Mouse (Mus musculus): ENCODE measurements around the gene AC131692.1. TPM values are rescaled to one million over a fixed set of nuclear protein-coding genes. Genes with fewer than 3 reads are reported as not detected.

Gene AC131692.1
- polyA plus RNA-seq, 1 experiment: not detected

GRCm38 (mm10) chr19:6140678-6141393 is 46.6 kb downstream of the AC131692.1 start, which contains the start of gene Batf2:
Gene Batf2, plus strand, starts transcription at chr19:6140983.
- WGBS: under 1% methylated on average over 68 of the region's 68 CpGs
- no peak for DNase-seq (ENCODE audit: low read depth, low spot score)

GRCm38 (mm10) chr19:6141394-6141749 is 47.2 kb downstream of the AC131692.1 start, which contains the start of gene Arl2:
Gene Arl2, minus strand, starts transcription at chr19:6141548.
- DNase-seq (ENCODE audit: low read depth, low spot score): no peak
- under 1% methylated on average over 15 of the region's 15 CpGs for WGBS

GRCm38 (mm10) chr19:6144842-6145241 is 50.6 kb downstream of the AC131692.1 start:
- WGBS: 55% methylated on average over 5 of the region's 5 CpGs
- no peak for DNase-seq (ENCODE audit: low read depth, low spot score)

Other genes starting within 250 kb of the AC131692.1 start
- 24.6 and 48.3 TPM in 2 replicates for gene Frmd8, start 219.1 kb upstream of the AC131692.1 start, polyA plus RNA-seq (2012; rRNA removed)
- 16.0 and 122 TPM in 2 replicates for gene Slc25a45, start 216.6 kb upstream of the AC131692.1 start, polyA plus RNA-seq (2012; rRNA removed)
- gene Tigd3, start 200.3 kb upstream of the AC131692.1 start, polyA plus RNA-seq (2012; rRNA removed): 1.1 and 2.1 TPM in 2 replicates
- gene Dpf2, start 181.4 kb upstream of the AC131692.1 start, polyA plus RNA-seq (2012; rRNA removed): 69.6 and 84.6 TPM in 2 replicates
- 20.1 and 26.0 TPM in 2 replicates for gene Cdc42ep2, start 169.6 kb upstream of the AC131692.1 start, polyA plus RNA-seq (2012; rRNA removed)
- gene Pola2, start 130.2 kb upstream of the AC131692.1 start, polyA plus RNA-seq (2012; rRNA removed): 44.6 and 56.0 TPM in 2 replicates
- gene Slc22a20, start 108.3 kb upstream of the AC131692.1 start, polyA plus RNA-seq (2012; rRNA removed): 0.05 TPM in 1 of 2 replicates, not detected in the other
- gene Capn1, start 78.5 kb upstream of the AC131692.1 start, polyA plus RNA-seq (2012; rRNA removed): 102 and 120 TPM in 2 replicates
- gene Syvn1, start 47.8 kb upstream of the AC131692.1 start, polyA plus RNA-seq (2012; rRNA removed): 76.7 and 86.7 TPM in 2 replicates
- gene Mrpl49, start 36.6 kb upstream of the AC131692.1 start, polyA plus RNA-seq (2012; rRNA removed): 25.2 and 26.8 TPM in 2 replicates
- 1,267 and 1,718 TPM in 2 replicates for gene Fau, start 36.6 kb upstream of the AC131692.1 start, polyA plus RNA-seq (2012; rRNA removed)
- 34.9 and 42.3 TPM in 2 replicates for gene Znhit2, start 33.2 kb upstream of the AC131692.1 start, polyA plus RNA-seq (2012; rRNA removed)
- gene Tm7sf2, start 26.0 kb upstream of the AC131692.1 start, polyA plus RNA-seq (2012; rRNA removed): 66.0 and 68.4 TPM in 2 replicates
- gene Vps51, start 17.2 kb upstream of the AC131692.1 start, polyA plus RNA-seq (2012; rRNA removed): 77.1 and 79.7 TPM in 2 replicates
- gene Tmem262, start 14.4 kb upstream of the AC131692.1 start, polyA plus RNA-seq (2012; rRNA removed): 0.37 and 0.38 TPM in 2 replicates
- gene Gm28374, start 12.2 kb upstream of the AC131692.1 start, polyA plus RNA-seq (2012; rRNA removed): 0.50 TPM in 1 of 2 replicates, not detected in the other
- 79.9 and 96.7 TPM in 2 replicates for gene Zfpl1, start 9.5 kb upstream of the AC131692.1 start, polyA plus RNA-seq (2012; rRNA removed)
- gene Cdca5, start 9.4 kb upstream of the AC131692.1 start, polyA plus RNA-seq (2012; rRNA removed): 11.6 and 15.7 TPM in 2 replicates
- gene Naaladl1, start 11.4 kb downstream of the AC131692.1 start, polyA plus RNA-seq (2012; rRNA removed): 1,535 and 1,726 TPM in 2 replicates
- 21.4 and 24.2 TPM in 2 replicates for gene Sac3d1, start 24.2 kb downstream of the AC131692.1 start, polyA plus RNA-seq (2012; rRNA removed)
- 40.7 and 47.6 TPM in 2 replicates for gene Snx15, start 33.9 kb downstream of the AC131692.1 start, polyA plus RNA-seq (2012; rRNA removed)
- gene Batf2, start 46.6 kb downstream of the AC131692.1 start, polyA plus RNA-seq (2012; rRNA removed): 123 and 147 TPM in 2 replicates
- gene Arl2, start 47.1 kb downstream of the AC131692.1 start, polyA plus RNA-seq (2012; rRNA removed): 68.6 and 69.0 TPM in 2 replicates
- gene Majin, start 90.0 kb downstream of the AC131692.1 start, polyA plus RNA-seq (2012; rRNA removed): 1.2 and 1.9 TPM in 2 replicates
- gene Gpha2, start 132.0 kb downstream of the AC131692.1 start, polyA plus RNA-seq (2012; rRNA removed): 0.48 and 0.70 TPM in 2 replicates
- 38.1 and 44.0 TPM in 2 replicates for gene Ppp2r5b, start 141.5 kb downstream of the AC131692.1 start, polyA plus RNA-seq (2012; rRNA removed)
- 23.3 and 32.0 TPM in 2 replicates for gene Atg2a, start 147.2 kb downstream of the AC131692.1 start, polyA plus RNA-seq (2012; rRNA removed)
- gene Ehd1, start 182.3 kb downstream of the AC131692.1 start, polyA plus RNA-seq (2012; rRNA removed): 142 and 291 TPM in 2 replicates
- gene Cdc42bpg, start 212.0 kb downstream of the AC131692.1 start, polyA plus RNA-seq (2012; rRNA removed): 20.7 and 32.6 TPM in 2 replicates
- gene Men1, start 240.6 kb downstream of the AC131692.1 start, polyA plus RNA-seq (2012; rRNA removed): 35.5 and 40.5 TPM in 2 replicates
- gene Map4k2, start 246.7 kb downstream of the AC131692.1 start, polyA plus RNA-seq (2012; rRNA removed): 40.8 and 64.0 TPM in 2 replicates